Mouse (Mus musculus) spleen, postnatal 10 days (tissue): ENCODE data around the gene Fry.

Source experiments
- DNase-seq, 2 experiments: peaks; one replicate each; pipeline ENCODE4 v3.0.0; 2021 to 2022; ENCODE audit warnings: low spot score in 2 of 2

Fry gene

DNA sequence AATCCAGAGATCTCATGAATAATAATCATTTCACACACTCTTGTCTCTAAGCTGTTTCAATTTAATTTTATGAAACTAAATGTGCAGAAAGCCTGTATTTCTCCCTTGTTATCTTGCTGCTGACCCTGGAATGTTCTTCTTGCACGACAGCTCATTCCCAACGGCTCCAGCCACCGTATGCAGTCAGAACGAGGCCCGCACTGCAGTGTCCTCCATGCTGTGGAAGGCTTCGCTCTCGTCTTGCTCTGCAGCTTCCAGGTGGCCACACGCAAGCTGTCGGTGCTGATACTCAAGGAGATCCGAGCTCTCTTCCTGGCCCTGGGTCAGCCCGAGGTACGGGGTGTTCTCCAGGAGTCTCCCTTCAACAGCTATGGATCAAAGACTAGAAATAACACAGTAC is 270.2 kb downstream of the Fry start:
- DNase-seq = no peak

DNA sequence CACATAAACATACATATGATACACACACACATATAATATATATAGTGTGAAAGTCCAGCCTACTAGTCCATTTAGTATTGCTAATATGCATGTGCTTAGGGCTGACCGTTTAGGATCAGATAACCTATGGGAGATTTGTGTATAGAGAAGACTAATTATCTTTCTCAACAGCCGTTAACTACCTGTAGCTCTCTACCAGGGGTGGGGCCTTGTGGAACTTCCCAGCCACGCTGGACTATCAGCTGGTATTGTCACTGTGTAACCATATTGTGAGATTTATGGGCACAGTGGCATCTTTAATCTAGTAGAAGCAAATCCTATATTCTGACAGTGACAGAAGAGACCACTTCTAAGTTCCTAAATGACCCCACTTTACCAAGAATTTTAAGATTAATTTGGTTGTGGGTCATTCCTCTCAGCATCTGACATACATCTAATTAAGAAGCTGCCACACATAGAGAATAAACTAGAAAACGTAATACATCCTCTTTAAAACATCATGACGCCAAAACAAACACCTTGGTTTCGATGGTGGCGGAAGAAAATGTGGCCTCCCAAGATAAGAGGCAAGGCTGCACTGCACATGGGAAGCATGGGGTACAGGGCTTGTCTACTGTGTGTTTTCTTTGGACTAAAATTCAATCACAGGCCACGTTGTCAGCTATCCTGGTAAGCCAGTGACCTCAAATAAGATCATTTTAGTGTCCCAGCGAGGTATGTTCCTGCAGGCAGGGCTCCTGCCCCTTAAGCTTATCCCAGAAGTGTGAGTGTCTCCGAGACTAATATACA is 271.3 kb downstream of the Fry start:
- DNase-seq = no peak

DNA sequence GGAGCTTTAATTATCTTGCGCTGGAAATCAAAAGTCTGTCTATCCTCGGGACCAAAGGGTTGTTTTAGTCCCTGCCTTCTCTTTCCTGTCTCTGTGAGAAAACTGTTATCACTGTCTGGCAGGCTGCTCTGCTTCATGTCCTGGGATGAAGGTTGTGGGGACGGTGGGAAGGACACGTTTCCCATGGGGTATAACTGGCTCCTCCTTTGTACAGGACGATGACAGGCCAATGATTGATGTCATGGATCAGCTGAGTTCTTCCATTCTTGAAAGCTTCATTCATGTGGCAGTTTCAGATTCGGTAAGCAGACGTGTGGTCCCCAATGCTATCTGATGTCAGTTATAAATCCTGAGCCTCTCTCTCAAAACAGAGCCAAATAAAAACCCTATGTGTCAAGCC is 272.0 kb downstream of the Fry start:
- no peak for DNase-seq

DNA sequence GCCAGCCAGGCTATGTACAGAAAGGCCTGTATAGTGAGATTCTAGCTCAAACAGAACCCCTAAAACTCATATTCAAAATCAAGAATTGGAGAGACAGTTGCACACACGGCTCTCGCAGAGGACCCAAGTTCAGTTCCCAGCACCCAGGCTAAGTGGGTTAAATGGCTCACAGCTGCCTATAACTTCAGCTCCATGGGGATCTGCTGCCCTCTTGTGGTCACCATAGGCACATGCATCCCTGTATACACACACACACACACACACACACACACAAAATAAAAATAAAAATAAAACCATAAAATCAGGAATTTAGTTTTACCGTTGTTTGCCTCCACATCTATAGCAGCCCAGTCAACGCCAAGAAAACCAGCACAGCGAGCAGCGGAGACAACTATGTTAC is 276.2 kb downstream of the Fry start:
- DNase-seq = no peak

DNA sequence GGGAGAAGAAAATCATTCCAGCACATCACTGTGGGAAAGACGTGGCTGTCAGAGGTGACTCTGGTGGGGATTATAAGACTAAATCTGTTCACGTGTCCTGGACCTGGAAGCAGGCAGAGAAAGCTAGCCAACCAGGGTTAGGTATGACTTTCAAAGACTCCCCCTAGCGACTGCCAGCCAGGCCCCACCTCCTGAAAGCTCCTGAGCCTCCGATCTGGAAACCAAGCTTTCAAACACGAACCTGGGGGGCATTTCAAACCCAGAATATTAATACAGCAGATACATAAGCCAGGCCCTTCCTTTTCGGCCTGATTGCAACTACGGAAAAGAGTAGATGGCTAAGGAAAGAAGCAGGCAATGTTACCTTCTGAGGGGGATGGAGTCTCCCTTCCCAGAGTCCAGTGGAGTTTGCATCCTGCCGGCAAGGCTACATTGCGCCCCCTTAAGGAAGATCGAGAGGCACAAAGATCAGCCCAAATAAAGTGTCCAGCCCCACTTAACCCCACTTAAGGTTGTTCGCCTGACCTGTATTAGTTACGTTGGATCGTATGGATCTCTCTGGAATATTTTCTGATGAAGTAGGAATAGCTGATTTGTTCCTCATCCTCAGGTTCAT is 284.5 kb downstream of the Fry start:
- no peak for DNase-seq

DNA sequence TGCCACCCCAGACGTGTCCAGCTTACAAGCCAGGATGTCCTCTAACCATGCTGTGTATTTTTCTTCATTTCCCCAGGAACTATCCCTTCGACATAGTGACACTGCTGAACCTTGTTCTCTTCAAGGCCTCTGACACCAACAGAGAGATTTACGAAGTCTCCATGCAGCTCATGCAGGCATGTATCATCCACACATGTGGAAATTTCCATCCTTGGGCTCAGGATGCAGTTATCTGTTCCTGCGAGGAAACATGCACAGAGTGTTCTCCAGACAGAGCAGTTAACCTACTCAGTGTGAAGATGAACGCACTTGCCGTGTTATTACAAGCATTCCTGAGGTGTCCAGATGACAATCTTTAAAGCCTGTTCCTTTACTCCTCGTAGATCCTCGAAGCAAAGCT is 286.4 kb downstream of the Fry start:
- DNase-seq = no peak

DNA sequence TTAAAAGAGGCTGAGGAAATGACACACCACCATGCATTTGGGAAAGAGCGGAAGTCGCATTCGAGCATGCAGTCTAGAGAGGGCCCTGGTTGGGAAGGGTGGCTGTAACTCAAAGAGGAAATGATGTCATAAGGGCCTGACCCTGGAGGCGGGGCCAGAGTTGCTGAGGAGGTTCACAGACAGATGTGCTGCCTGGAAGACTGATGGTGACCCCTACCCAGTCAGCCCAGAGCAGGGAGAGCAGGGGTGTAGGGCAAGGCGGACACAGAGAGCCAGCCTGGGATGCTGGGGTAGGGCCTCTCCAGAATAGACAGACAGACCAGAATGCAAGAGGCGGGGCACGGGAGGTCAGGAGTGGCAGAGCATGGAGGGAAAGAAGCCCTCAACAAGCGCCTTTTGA is 290.5 kb downstream of the Fry start:
- no peak for DNase-seq

DNA sequence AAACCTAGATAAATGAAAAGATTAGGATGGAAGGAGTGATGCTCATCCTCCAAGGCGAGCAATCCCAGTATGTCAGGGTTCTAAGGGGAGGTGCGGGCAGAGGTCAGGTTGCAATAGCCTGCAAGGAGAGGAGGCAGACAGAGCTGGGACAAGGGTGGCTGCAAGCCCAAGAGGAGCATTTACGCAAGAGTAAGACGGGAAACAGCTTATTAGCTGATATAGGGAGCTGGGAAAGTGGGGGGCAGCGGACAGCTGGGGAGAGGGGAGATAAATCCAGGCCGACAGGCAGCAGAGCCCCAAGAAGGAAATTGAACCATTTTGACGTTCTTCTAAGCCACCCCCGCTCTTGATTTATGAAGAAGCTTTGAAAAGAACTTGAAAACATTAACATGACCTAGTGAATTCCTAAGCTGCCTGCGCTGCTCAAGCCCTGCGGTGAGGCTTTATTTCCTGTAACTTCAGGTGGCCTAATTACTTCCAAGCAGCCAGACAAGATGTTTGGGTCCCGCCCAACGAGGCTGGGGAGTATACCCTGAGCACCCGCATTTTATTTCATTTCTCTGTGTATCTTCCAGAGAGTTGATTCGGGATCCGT is 291.1 kb downstream of the Fry start:
- DNase-seq = no peak

DNA sequence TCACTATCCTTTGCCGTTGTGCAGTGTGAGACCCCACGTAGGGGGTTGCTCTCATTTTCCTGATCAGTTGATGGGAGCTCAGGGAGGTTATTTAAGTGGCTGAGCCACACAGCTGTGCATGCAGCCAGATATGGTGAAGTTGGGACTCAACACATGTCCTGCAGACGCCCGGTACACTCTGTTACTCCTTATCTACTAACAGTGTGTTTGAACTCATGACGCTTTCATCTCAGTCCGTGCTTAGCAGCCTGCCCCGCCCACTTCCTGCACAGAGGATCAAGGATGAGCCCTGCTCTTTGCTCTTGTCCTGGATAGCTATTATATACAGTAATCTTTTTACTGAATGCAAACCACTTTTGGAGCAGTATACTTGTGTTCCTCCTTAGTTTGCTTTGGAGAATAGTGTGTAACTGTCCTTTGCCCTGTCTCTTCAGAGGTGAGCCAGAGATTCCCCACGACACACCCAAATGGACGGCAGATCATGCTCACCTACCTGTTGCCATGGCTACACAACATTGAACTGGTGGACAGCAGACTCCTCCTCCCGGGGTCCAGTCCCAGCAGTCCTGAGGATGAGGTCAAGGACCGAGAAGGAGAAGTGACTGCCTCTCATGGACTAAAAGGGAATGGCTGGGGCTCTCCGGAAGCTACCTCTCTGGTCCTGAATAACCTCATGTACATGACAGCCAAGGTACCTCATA is 294.5 kb downstream of the Fry start:
- no peak for DNase-seq

DNA sequence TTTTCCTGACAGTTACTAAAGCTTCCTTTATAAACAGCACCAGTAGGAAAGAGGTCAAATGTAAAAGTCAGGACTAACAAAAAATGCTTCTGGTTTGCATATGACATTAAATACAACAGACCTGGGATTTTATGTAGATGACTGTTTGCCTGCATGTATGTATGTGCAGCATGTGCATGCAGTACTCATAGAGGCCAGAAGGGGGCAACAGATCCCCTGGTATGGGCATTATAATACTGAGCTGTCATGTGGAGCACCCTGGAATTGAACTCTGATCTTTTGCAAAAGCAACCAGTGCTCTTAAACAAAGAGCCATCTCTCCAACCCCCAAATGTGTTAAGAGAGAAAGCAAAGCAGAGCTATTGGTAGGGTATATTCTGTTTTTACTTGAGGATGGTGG is 296.4 kb downstream of the Fry start:
- no peak for DNase-seq

DNA sequence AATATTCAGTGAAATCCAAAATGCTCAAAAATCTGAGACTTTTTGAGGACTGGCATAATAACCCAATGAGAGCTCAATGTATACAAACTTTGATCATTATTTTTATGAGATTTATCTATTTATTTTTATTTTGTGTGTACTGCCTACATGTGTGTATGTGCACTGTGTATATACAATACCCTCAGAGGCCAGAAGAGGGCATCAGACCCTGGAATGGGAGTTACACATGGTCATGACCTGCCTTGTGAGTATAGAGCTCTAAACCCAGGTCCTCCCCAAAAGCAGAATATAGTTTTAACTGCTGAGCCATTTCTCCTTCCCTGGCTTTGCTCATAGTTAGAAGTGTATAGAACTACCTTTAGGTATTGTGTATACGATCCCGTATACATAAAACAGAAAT is 298.8 kb downstream of the Fry start:
- DNase-seq = no peak

DNA sequence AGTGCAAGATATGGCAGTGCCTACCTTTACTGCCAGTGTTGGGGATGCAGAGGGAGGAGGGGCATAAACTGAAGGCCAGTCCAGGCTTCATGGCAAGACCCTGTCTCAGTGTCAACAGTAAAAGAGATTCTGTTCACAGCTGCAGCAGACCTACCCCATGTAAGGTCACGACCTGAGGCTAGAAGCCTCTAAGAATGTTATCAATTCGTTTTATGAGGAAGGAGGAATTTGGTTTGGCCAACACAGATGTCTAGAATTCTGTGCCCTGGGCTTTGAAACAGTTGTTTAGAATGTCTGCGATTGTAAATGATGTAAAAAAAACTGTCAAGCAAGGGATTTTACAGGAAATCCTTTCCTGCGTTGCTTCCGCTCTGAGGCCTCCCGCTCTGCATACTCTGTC is 299.6 kb downstream of the Fry start:
- DNase-seq = no peak

DNA sequence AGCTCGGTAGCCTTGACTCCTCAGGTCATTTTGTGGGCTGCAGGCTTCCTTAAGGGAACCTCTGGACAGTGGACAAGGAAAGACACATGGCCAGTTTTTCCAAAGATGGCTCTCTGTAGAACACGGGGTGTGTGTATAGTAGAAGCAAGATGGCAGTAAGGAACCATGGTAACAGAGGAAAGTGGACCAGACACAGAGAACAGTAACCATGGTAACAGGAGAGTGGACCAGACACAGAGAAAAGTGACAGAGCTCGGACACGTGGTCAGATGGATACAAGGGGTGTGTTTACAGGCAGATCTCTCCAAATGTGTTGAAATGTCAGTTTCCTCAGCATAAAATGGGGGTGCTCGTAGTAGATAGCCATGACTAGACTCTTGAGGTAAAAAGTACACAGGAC is 306.6 kb downstream of the Fry start:
- DNase-seq = no peak

DNA sequence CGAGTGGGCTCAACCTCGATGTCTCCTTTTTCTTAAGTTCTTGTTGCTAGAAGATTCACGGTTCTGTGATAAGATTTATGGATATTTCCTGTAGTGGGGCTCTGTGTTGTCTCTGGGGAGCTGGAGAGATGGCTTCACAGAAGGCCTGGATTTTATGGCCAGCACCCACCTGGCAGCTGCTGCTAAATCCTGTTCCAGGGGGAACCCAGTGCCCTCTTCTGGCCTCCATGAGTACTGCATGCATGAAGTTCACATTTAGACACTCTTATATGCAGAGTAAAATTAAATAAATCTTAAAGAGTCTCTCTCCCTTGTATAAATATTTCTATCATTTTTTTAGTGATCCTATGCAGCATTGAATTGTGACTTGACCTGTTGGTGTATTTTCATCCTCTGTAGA is 308.1 kb downstream of the Fry start:
- DNase-seq = peak; percentile 12 to 67

DNA sequence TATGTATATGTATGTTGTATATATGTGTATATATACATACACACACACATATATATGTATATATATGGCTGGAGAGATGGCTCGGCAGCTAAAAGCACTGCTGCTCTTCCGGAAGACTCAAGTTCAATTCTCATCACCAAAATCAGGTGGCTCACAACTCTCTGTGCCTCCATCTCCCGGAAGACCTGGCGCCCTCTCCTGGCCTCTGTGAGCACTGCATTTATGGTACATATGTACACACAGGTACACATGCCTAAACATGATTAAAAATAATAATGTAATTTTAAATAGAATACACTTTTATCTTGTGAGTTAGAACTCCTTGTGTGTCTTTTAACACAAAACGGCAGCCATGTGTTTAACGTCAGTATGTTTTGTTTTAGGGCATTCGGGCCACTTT is 312.8 kb downstream of the Fry start:
- peak; percentile 25 to 72 for DNase-seq

DNA sequence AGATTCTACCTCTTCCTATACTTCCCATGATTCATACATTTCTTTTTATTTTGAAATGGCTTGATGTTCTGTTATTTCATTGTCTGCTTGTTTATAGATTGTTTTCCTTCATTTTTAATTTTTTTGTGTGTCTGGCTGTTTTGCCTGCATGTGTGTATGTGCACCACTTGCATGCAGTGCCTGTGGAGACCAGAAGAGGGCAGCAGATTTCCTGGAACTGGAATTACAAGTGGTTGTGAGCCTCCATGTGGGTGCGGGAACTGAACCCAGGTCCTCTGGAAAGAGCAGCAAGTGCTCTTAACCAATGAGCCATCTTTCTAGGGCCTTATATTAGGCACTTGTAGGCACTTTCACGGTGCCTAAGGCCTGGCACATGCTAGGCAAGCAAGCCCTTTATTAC is 314.5 kb downstream of the Fry start:
- DNase-seq = no peak

DNA sequence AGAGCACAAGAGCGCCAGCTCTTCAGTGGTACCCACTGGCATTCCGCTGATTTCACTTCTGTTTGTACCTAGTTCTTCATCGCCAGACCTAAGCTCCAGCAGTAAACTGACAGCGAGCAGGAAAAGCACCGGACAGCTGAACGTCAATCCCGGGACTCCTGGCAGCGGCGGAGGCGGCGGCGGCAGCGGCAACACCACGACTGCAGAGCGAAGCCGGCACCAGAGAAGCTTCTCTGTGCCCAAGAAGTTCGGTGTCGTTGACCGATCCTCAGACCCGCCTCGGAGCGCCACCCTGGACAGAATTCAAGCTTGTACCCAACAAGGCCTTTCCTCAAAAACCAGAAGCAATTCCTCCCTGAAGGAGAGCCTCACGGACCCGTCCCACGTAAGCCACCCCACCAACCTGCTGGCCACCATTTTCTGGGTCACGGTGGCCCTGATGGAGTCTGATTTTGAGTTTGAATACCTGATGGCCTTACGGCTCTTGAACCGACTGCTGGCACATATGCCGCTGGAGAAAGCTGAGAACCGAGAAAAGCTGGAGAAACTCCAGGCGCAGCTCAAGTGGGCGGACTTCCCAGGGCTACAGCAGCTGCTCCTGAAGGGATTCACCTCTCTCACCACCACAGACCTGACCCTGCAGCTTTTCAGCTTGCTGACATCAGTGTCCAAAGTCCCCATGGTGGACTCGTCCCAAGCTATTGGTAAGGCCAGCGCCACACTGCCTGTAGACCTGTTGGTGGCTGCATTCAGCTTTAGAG is 318.4 kb downstream of the Fry start:
- no peak for DNase-seq

DNA sequence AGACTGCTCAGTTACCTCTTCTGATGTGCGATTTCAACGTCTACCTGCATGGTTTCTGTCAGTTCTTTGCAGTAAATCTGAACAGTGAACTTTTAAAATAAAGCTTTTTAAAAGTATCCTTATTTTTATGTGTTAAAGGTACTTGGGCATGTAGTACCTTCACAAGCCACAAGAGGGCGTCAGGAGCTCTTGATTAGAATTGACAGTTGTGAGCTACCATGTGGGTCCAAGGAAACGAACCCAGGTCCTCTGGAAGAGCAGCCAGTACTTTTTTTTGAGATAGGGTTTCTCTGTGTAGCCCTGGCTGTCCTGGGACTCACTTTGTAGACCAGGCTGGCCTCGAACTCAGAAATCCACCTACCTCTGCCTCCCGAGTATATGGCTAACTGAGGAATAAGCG is 323.2 kb downstream of the Fry start:
- DNase-seq = peak; percentile 29 to 68

DNA sequence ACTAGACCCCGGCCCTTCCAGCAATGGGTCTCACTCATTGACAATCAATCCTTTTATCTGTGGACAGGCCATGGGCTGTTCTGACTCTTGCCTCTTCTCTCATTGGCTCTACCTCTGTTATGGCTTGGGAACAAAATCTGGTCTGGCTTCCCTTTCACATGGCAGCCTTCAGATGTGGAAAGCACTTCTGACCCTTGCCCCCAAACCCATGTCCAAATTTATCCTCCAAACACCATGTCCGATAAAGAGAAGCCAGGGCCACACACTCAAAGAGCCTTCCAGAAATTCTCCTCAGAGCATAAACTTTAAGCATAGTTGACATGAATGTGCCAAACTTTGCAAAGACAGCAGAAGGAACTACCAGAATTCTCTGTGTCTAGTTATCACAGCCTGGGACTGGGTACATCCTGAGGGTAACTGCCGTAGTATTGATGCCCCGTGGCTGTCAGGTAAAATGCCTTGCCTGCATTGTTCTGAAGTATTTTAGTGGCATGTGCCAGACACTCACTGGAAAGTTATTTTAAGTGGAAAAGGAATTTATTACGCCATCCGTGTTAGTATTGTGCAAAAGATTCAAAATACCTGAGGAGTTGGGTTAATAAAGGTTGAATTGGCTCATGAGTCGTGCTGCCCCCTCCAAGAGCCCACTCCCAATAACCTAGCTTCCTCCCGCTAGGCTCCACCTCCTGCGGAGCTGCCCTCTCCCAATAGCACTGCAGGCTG is 333.0 kb downstream of the Fry start:
- no peak for DNase-seq

DNA sequence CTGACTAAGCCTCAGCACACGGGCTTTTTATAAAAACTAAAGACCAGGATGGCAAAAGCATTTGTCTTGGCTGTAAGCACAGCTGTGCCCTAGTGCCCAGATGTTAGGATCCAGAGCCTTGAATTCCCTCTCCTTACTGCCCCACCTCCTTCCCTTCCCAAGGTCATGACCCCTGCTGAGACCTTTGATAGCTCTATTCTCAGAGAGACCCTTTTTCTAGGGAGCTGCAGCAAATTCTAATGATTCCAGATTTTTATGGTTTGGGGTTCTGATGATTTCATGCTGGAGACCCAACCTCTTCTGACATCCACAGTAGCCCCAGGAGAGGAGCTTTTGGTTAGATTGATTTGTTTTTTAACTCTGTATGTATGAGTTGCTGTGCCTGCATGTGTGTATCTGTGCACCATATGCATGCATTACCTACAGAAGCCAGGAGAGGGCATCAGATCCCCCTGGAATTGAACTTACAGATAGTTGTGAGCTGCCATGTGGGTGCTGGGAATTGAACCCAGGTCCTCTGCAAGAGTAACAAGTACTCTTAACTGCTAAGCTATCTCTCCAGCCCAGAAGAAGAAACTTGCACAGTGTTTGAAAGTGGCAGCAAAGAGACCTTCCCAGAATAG is 333.7 kb downstream of the Fry start:
- no peak for DNase-seq

DNA sequence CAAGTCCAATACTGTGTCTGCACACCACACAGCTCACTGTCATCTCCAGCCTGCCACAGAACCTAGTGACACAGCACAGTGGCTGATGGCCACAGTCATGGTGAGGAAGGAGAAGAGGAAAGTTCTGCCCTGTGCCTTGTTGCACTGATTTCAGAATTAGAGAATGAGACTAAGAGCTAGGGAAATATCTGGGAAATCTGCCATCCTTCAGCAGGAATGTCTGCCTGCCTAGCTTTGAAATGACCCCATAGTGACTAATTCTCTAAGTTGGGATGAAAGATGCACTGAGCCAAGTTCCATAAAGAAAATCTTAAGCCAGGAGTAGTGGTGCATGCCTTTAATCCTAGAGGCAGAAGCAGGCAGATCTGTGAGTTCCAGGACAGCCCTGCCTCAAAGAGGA is 334.2 kb downstream of the Fry start:
- no peak for DNase-seq
